Mouse (Mus musculus) brown adipose tissue, adult 24 weeks (tissue): ENCODE data around the gene Prrt1. TPM values are rescaled to one million over a fixed set of nuclear protein-coding genes. Genes with fewer than 3 reads are reported as not detected.

ENCODE experiments used
- H3K27ac ChIP-seq: fragments of 200-500 bp; replicated peaks from 2 replicates; pipeline ENCODE4 v1.5.1; 2012; ENCODE audit warnings: low read depth, mild to moderate bottlenecking, low read length
- H3K4me1 ChIP-seq: fragments of 200-500 bp; 2 replicates; pipeline ENCODE4 v1.6.1; 2012; ENCODE audit warnings: low read length, mixed read lengths; ENCODE audit not compliant: control insufficient read depth, insufficient read depth, insufficient read length
- H3K4me3 ChIP-seq: fragments of 200-500 bp; 2 replicates; pipeline ENCODE4 v1.5.1; 2012; ENCODE audit warnings: low read depth, mild to moderate bottlenecking, low read length, moderate library complexity; ENCODE audit not compliant: insufficient read depth
- polyA plus RNA-seq: library from polyadenylated mRNA; stranded (reverse); fragments of >200 nt; gene quantifications from 2 replicates; pipeline ENCODE4 v1.2.4, GENCODE M21; 2012; ENCODE audit not compliant: missing spikeins, insufficient read depth, insufficient read length

Gene Prrt1
- polyA plus RNA-seq = not detected in 2 replicates

- Histone ChIP-seq H3K4me3 (peak within 1 kb of the TSS; percentile 59), H3K4me1 (peaks cover 5% of the 10 kb centered on the region), H3K27ac (peak within 1 kb of the TSS; percentile 95)
Observed at GRCm38 (mm10) chr17:34629221-34629751, at the start of gene Prrt1. Prrt1 (plus strand) TSS chr17:34629533.

GRCm38 (mm10) chr17:34582528-34582927 lies 46.8 kb upstream of the Prrt1 start:
- no peak overlapping the region for H3K4me3 ChIP-seq
- no peak overlapping the region for H3K27ac ChIP-seq
- H3K4me1 ChIP-seq = 0 out of 2 replicates have a peak, but pooled peaks cover 4% of the 10 kb centered on the region

- Histone ChIP-seq H3K27ac (no peak overlapping the region), H3K4me1 (0 out of 2 replicates have a peak, but pooled peaks cover 8% of the 10 kb centered on the region), H3K4me3 (no peak overlapping the region)
Observed at GRCm38 (mm10) chr17:34583397-34583796, 45.9 kb upstream of the Prrt1 start.

- H3K4me1 ChIP-seq = 0 out of 2 replicates have a peak, but pooled peaks cover 9% of the 10 kb centered on the region
- H3K4me3 ChIP-seq = no peak overlapping the region
- no peak overlapping the region for H3K27ac ChIP-seq
Observed at GRCm38 (mm10) chr17:34583819-34584218, 45.5 kb upstream of the Prrt1 start.

- peaks cover 12% of the 10 kb centered on the region; the same call in 1 of the 2 replicates for H3K4me1 ChIP-seq
- H3K4me3 ChIP-seq = no peak overlapping the region
- no peak overlapping the region for H3K27ac ChIP-seq
Observed at GRCm38 (mm10) chr17:34585121-34585520, 44.2 kb upstream of the Prrt1 start.

- Histone ChIP-seq H3K27ac (peak overlapping the region; percentile 59), H3K4me3 (peak overlapping the region; percentile 87), H3K4me1 (peaks cover 16% of the 10 kb centered on the region)
Observed at GRCm38 (mm10) chr17:34585877-34586771, 43.2 kb upstream of the Prrt1 start.

- H3K4me1 ChIP-seq = peaks cover 16% of the 10 kb centered on the region
- H3K27ac ChIP-seq = peak overlapping the region; percentile 90
- peak overlapping the region; percentile 87 for H3K4me3 ChIP-seq
Observed at GRCm38 (mm10) chr17:34586796-34587422, 42.4 kb upstream of the Prrt1 start.

- peaks cover 16% of the 10 kb centered on the region for H3K4me1 ChIP-seq
- H3K27ac ChIP-seq = peak overlapping the region; percentile 90
- H3K4me3 ChIP-seq = peak overlapping the region; percentile 87
Observed at GRCm38 (mm10) chr17:34587423-34587811, 41.9 kb upstream of the Prrt1 start.

- peaks cover 16% of the 10 kb centered on the region for H3K4me1 ChIP-seq
- H3K27ac ChIP-seq = peak overlapping the region; percentile 81
- H3K4me3 ChIP-seq = peak overlapping the region; percentile 87
Observed at GRCm38 (mm10) chr17:34587814-34588213, 41.5 kb upstream of the Prrt1 start.

GRCm38 (mm10) chr17:34588767-34589166 lies 40.6 kb upstream of the Prrt1 start:
- no peak overlapping the region for H3K4me3 ChIP-seq
- H3K4me1 ChIP-seq = peaks cover 16% of the 10 kb centered on the region
- H3K27ac ChIP-seq = 0 out of 2 replicates have a peak overlapping the region, but pooled peaks have one; percentile 6

GRCm38 (mm10) chr17:34589206-34589605 lies 40.1 kb upstream of the Prrt1 start:
- Histone ChIP-seq H3K4me1 (peaks cover 16% of the 10 kb centered on the region), H3K27ac (peak overlapping the region; percentile 82), H3K4me3 (peak overlapping the region; percentile 34)

GRCm38 (mm10) chr17:34589681-34590101 lies 39.6 kb upstream of the Prrt1 start, which contains the start of gene Gpsm3:
Gpsm3 (plus strand) TSS chr17:34589806.
- Histone ChIP-seq H3K4me1 (peaks cover 16% of the 10 kb centered on the region), H3K27ac (peak within 1 kb of the TSS; percentile 82), H3K4me3 (peak within 1 kb of the TSS; percentile 38)

- Histone ChIP-seq H3K27ac (peak overlapping the region; percentile 98), H3K4me3 (peak overlapping the region; percentile 88)
Observed at GRCm38 (mm10) chr17:34590154-34590987, 39.0 kb upstream of the Prrt1 start.

More at GRCm38 (mm10) chr17:34590154-34590987, 39.0 kb upstream of the Prrt1 start:
- H3K4me1 ChIP-seq = peaks cover 16% of the 10 kb centered on the region
